Mouse (Mus musculus) liver, postnatal 0 days (tissue): Measurements from ENCODE around the gene Poc1a.

Source experiments
- CTCF ChIP-seq: sonication (generic); IDR thresholded peaks from 2 replicates; pipeline ENCODE4 v1.5.1; 2016; ENCODE audit warnings: antibody characterized with exemption, low read depth
- EP300 ChIP-seq: IDR thresholded peaks from 2 replicates; pipeline ENCODE4 v1.6.1; 2016; ENCODE audit warnings: antibody characterized with exemption, low read depth, mild to moderate bottlenecking

DNA sequence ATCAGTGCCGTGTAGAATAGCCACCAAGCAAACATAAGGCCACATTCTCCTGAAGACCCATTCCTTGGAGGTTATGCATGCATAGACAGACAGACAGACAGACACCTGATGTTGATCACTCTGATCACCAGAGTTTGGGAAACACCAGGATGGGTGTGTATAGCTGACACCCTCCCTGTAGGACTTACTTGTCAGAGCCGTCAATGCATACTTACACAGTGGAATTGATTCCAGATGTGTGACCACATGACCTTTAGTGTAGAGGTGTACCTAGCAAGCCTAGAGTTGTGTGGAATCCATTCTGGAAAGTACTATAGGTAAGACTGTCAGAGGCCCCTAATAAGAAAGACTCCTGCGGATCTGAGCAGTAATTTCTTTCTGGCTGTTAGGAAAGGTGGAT, 76.3 kb downstream of the Poc1a start:
- TF ChIP-seq CTCF: no peak
- no peak for TF ChIP-seq EP300
